Mouse (Mus musculus) embryo, embryonic 10 days (tissue): ENCODE results near the gene Spon1.

Experiments used
- DNase-seq: peaks from one replicate; pipeline ENCODE4 v3.0.0-alpha.2; 2015; ENCODE audit warnings: low spot score

The Spon1 gene

DNA sequence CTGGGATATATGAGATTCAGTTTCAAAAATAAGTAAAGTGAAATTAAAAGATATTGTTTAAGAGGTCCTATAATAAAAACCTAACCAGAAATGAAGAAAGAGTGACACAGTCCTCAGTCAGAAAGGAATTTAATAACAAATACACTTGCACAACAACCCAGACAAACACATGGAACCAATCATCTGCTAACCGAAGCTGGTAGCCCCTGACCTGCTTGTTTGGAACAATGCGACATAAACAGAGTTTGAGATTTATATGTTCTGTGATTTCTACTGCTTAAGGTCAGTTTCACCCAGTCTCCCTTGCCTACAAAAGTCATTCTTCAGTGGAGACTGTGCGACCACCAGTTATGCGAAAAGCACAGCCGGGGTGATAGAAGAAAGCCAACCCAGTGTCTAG, 138.1 kb downstream of the Spon1 start:
- DNase-seq: no peak

GRCm38 (mm10) chr7:113904348-113904895, 138.6 kb downstream of the Spon1 start:
- DNase-seq: no peak

DNA sequence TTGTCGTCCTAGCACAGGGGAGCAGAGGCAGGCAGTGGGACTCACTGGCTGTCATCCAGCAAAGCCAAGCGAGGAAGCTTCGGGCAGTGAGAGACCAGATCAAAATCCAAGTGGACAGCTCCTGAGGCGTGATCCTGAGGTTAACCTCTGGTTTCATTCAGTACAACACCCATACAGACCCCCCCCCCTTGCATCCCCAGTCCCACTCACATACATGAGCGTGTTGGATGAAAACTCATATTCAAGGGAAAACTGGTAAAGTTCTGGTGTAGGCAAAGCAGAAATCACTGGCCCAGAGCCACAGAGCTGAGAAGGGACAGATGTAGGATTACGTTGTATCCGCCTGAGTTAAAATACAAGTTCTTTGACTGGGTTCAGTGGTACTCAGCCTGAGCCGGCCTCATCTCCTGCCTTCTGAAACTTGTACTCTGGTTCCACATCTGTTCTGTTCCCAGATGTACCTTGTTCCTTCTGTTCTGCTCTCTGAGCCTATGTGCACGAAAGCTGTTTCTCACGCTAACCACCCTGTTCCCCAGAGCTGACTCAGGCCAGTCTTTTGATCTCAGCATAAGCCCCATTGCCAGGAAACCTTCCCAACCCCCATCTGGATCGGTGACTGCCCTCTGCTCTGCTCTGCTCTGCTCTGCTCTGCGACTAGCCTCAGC, 143.5 kb downstream of the Spon1 start:
- DNase-seq: peak; percentile 60

DNA sequence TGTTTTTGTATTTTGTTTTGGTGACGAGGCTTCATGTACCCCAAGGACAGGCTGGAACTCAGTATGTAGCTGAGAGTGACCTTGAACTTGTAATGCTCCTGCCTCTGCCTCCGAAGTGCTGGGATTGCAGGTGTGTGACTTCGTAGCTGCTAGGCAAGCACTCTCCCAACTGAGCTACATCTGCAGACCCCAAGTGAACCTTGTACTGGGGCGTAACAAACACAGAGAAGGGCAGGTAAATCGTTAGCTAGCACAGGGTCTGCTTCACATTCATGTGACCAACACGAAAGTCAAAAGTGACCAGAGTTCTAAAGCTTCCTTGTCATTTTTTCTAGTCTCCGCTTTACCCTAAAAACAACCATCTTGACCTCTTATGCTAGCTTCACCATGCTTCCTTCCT, 145.1 kb downstream of the Spon1 start:
- DNase-seq: no peak

DNA sequence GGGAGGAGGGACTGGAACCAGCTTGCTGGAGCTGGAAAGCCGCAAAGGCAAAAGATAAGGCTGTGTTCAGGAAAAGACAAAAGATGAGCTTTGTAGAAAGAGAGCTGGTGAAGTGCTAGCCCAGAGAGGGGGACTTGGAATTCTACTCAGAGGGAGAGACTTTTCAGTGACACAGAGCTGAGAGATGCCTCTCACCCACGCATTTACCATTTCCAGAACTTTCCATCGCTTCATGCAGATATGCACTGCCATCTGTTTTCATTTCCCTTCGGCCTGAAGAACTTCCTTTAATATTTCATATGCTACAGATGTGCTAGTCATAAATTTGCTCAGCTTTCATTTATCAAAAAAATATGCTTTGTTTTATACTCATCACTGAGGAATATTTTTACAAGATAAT, 150.1 kb downstream of the Spon1 start:
- no peak for DNase-seq

GRCm38 (mm10) chr7:113918916-113919315, 153.1 kb downstream of the Spon1 start:
- no peak for DNase-seq

DNA sequence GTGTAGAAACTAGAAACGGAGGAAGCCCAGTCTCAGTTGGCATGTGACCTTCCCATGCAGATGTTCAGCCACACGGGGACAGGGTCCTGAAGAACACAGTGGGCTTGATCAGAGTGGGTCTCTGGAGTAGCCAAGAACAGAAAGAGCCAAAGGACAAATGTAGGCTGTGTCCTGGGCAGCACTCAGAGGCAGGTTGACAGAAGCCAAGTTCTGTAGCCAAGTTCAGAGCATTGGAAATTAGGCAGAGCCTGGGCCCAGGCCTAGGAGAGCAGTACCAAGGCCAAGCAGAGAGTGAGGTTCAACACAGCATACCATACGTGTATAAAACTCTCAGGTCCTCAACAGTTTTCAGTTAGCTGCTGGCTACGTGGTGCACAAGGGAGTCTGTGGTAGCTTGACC, 153.7 kb downstream of the Spon1 start:
- no peak for DNase-seq

GRCm38 (mm10) chr7:113920056-113920455, 154.3 kb downstream of the Spon1 start:
- no peak for DNase-seq

GRCm38 (mm10) chr7:113924561-113924960, 158.8 kb downstream of the Spon1 start:
- DNase-seq: no peak

- no peak for DNase-seq
These were observed 185.1 kb downstream of the Spon1 start for GRCm38 (mm10) chr7:113950888-113951287.

DNA sequence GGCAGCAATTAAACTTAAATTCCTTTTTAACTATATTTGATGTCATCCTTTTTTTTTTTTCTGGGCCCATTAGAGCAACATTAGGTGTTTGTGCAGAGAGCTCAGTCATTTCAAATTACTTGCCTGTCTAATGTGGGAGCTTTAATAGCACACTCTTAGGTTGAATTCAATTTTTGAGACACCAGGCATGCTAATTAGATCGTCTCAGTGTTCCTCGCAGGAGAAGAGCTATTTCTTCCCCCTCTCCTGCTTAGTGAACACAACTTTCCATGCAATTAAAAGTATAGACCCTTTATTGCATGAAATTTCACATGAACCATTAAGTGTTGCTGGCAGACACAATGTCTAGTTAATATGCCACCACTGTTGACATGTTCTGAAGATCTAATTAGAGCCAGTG, 189.6 kb downstream of the Spon1 start:
- no peak for DNase-seq

- no peak for DNase-seq
These were observed 195.2 kb downstream of the Spon1 start for GRCm38 (mm10) chr7:113960841-113961499.

GRCm38 (mm10) chr7:113961500-113961895, 195.7 kb downstream of the Spon1 start:
- no peak for DNase-seq

- no peak for DNase-seq
These were observed 196.3 kb downstream of the Spon1 start for GRCm38 (mm10) chr7:113962078-113962477.

GRCm38 (mm10) chr7:113963766-113964165, 198.0 kb downstream of the Spon1 start:
- DNase-seq: no peak

GRCm38 (mm10) chr7:113965625-113966024, 199.8 kb downstream of the Spon1 start:
- DNase-seq: no peak

- no peak for DNase-seq
These were observed 203.4 kb downstream of the Spon1 start for GRCm38 (mm10) chr7:113969182-113969581.

GRCm38 (mm10) chr7:113972536-113972935, 206.7 kb downstream of the Spon1 start:
- no peak for DNase-seq

DNA sequence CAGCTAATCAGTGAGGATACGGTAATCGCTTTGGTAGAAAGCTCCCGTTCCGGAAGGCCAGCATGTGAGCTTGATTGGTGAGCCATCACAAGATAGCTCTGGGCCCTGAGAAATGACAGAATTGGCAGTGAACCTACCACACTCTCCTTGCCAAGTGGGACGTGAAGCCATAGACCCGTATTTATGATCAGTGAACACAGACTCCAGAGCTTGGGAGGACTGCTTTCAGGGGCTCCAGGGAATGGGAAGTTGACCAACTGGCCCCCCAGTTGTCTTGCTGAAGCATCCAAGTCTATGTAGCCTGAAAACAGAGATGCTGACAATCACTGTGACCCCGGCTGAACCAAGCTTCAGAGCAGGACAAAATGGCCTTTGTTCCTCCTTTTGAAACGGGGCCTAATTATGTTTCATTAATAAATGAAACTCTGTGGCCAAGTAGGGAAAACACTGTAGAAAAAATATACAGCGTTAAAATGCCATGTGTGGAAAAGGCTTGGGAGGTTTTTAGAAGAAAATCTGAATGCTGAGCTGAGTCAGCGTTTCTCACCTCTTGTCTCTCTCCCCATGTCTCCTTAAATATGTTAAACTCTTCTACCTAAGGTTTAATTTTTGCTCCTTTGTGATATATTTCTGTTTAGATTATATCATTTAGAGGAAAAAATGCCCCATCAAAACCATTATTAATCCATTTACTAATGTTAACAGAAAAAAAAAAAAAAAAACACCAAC, 220.8 kb downstream of the Spon1 start:
- DNase-seq: no peak

DNA sequence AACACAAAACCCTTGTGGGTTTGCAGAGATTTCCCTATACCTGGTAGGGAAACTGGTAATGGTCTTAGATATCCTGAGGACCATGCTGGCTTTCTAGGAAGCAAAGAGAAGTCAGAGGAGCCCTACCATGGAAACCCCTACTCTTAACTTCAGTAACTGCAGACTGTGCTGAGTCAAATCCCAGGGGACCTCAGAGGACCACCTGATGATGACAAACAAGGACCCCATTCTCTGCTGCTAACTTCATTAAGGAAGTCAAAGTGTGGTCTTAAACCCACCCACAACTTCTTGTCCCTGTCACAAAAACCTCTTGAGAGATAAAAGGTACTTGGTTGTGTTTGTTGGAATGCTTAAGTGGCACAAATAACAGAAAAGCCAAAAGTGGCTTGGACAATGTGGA, 222.4 kb downstream of the Spon1 start:
- DNase-seq: no peak

- DNase-seq: no peak
These were observed 232.0 kb downstream of the Spon1 start for GRCm38 (mm10) chr7:113997675-113998354.

DNA sequence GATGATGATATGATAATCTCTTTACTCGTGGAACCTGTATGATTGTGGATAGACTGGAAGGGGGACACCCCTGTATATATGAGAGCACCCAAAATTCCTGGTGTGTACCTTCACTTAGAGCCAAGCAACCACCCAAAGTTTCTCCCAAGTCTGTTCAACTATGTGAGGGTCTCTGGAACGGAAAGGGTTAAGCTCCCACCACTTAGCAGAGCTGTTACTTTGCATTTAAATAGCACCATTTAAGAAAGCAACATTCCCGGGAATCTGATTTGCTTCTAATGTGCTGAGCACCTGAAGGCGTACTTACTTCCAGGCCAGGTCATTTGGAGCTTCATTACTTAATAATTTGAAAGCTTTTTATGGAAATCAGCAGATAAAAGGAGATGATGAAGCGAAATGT, 238.4 kb downstream of the Spon1 start:
- no peak for DNase-seq
